Mouse (Mus musculus) layer of hippocampus, postnatal 10 days (tissue): ENCODE results near the gene Dnmt1. TPM values are rescaled to one million over a fixed set of nuclear protein-coding genes. Genes with fewer than 3 reads are reported as not detected.

ENCODE experiments used
- DNase-seq, 2 experiments: peaks; one replicate each; pipeline ENCODE4 v3.0.0; 2021; ENCODE audit warnings: low spot score in 2 of 2
- total RNA-seq, 2 experiments: library from RNA; stranded (reverse); gene quantifications; 2 replicates each; pipeline ENCODE4 v1.2.3; 2021

Gene Dnmt1
- total RNA-seq, 2 experiments from 2014 or later, result 47.4 to 52.1 TPM

GRCm38 (mm10) chr9:20943911-20944310, 15.8 kb downstream of the Dnmt1 start:
- DNase-seq, result no peak

GRCm38 (mm10) chr9:20943396-20943795, 16.3 kb downstream of the Dnmt1 start:
- no peak for DNase-seq

- no peak for DNase-seq
Observed at GRCm38 (mm10) chr9:20923258-20923657, 36.4 kb downstream of the Dnmt1 start.

GRCm38 (mm10) chr9:20916160-20916559, 43.5 kb downstream of the Dnmt1 start:
- no peak for DNase-seq

GRCm38 (mm10) chr9:20909948-20910347, 49.7 kb downstream of the Dnmt1 start:
- no peak for DNase-seq

- DNase-seq, result no peak
Observed at GRCm38 (mm10) chr9:20902174-20902491, 57.6 kb downstream of the Dnmt1 start.

GRCm38 (mm10) chr9:20901466-20902173, 58.1 kb downstream of the Dnmt1 start:
- no peak for DNase-seq

- peak; percentile 88 to 91 for DNase-seq
Observed at GRCm38 (mm10) chr9:20898511-20899073, 61.1 kb downstream of the Dnmt1 start, which contains the start of gene Eif3g. Gene Eif3g (minus strand): TSS chr9:20898623.

GRCm38 (mm10) chr9:20897736-20898510, 61.8 kb downstream of the Dnmt1 start:
- no peak for DNase-seq

- no peak for DNase-seq
Observed at GRCm38 (mm10) chr9:20895382-20895781, 64.3 kb downstream of the Dnmt1 start.

- no peak for DNase-seq
Observed at GRCm38 (mm10) chr9:20894629-20895028, 65.1 kb downstream of the Dnmt1 start.

- no peak for DNase-seq
Observed at GRCm38 (mm10) chr9:20893590-20894343, 65.9 kb downstream of the Dnmt1 start.

GRCm38 (mm10) chr9:20893069-20893468, 66.6 kb downstream of the Dnmt1 start:
- DNase-seq, result no peak

GRCm38 (mm10) chr9:20892104-20892653, 67.5 kb downstream of the Dnmt1 start:
- no peak for DNase-seq

GRCm38 (mm10) chr9:20891339-20892103, 68.2 kb downstream of the Dnmt1 start:
- DNase-seq, result no peak

GRCm38 (mm10) chr9:20890411-20890810, 69.3 kb downstream of the Dnmt1 start:
- DNase-seq, result no peak

- no peak for DNase-seq
Observed at GRCm38 (mm10) chr9:20889185-20890141, 70.2 kb downstream of the Dnmt1 start.

GRCm38 (mm10) chr9:20888386-20888765, 71.3 kb downstream of the Dnmt1 start:
- DNase-seq, result no peak

- DNase-seq, result peak; percentile 94 to 95
Observed at GRCm38 (mm10) chr9:20887704-20888385, 71.8 kb downstream of the Dnmt1 start, which contains the start of gene Ppan. Gene Ppan (plus strand): TSS chr9:20888175.
